Mouse (Mus musculus): ENCODE results near the gene Rxra.

Rxra gene

GRCm38 (mm10) chr2:27670746-27671145 is 5.5 kb upstream of the Rxra start:
- DNase-seq (ENCODE audit: low read depth in 2 of 2, low spot score in 2 of 2) = no peak

GRCm38 (mm10) chr2:27671633-27672091 is 4.6 kb upstream of the Rxra start:
- no peak for DNase-seq (ENCODE audit: low read depth in 2 of 2, low spot score in 2 of 2)

- peak; percentile 31 to 35 for DNase-seq (ENCODE audit: low read depth in 2 of 2, low spot score in 2 of 2)
Observed at GRCm38 (mm10) chr2:27676478-27677325, 462 bp downstream of the Rxra start.

- peak in 1 of 2 experiments; percentile 18 for DNase-seq (ENCODE audit: low read depth in 2 of 2, low spot score in 2 of 2)
Observed at GRCm38 (mm10) chr2:27677411-27678310, 1.4 kb downstream of the Rxra start.

GRCm38 (mm10) chr2:27678331-27678730 is 2.1 kb downstream of the Rxra start:
- no peak for DNase-seq (ENCODE audit: low read depth in 2 of 2, low spot score in 2 of 2)

GRCm38 (mm10) chr2:27678836-27679480 is 2.7 kb downstream of the Rxra start:
- no peak for DNase-seq (ENCODE audit: low read depth in 2 of 2, low spot score in 2 of 2)

GRCm38 (mm10) chr2:27679621-27680025 is 3.4 kb downstream of the Rxra start:
- DNase-seq (ENCODE audit: low read depth in 2 of 2, low spot score in 2 of 2) = no peak

- no peak for DNase-seq (ENCODE audit: low read depth in 2 of 2, low spot score in 2 of 2)
Observed at GRCm38 (mm10) chr2:27680058-27680457, 3.8 kb downstream of the Rxra start.

GRCm38 (mm10) chr2:27680595-27680994 is 4.4 kb downstream of the Rxra start:
- no peak for DNase-seq (ENCODE audit: low read depth in 2 of 2, low spot score in 2 of 2)

- DNase-seq (ENCODE audit: low read depth in 2 of 2, low spot score in 2 of 2) = no peak
Observed at GRCm38 (mm10) chr2:27681426-27681825, 5.2 kb downstream of the Rxra start.

- no peak for DNase-seq (ENCODE audit: low read depth in 2 of 2, low spot score in 2 of 2)
Observed at GRCm38 (mm10) chr2:27682096-27682495, 5.9 kb downstream of the Rxra start.

GRCm38 (mm10) chr2:27684017-27684657 is 7.9 kb downstream of the Rxra start:
- no peak for DNase-seq (ENCODE audit: low read depth in 2 of 2, low spot score in 2 of 2)

GRCm38 (mm10) chr2:27685917-27686316 is 9.7 kb downstream of the Rxra start:
- no peak for DNase-seq (ENCODE audit: low read depth in 2 of 2, low spot score in 2 of 2)

GRCm38 (mm10) chr2:27686335-27686734 is 10.1 kb downstream of the Rxra start:
- DNase-seq (ENCODE audit: low read depth in 2 of 2, low spot score in 2 of 2) = no peak

GRCm38 (mm10) chr2:27687041-27687440 is 10.8 kb downstream of the Rxra start:
- DNase-seq (ENCODE audit: low read depth in 2 of 2, low spot score in 2 of 2) = no peak

- DNase-seq (ENCODE audit: low read depth in 2 of 2, low spot score in 2 of 2) = no peak
Observed at GRCm38 (mm10) chr2:27687973-27688372, 11.7 kb downstream of the Rxra start.

- no peak for DNase-seq (ENCODE audit: low read depth in 2 of 2, low spot score in 2 of 2)
Observed at GRCm38 (mm10) chr2:27690714-27691113, 14.5 kb downstream of the Rxra start.

- no peak for DNase-seq (ENCODE audit: low read depth in 2 of 2, low spot score in 2 of 2)
Observed at GRCm38 (mm10) chr2:27691139-27691720, 15.0 kb downstream of the Rxra start.

GRCm38 (mm10) chr2:27692608-27693007 is 16.4 kb downstream of the Rxra start:
- DNase-seq (ENCODE audit: low read depth in 2 of 2, low spot score in 2 of 2) = no peak

GRCm38 (mm10) chr2:27693684-27694083 is 17.4 kb downstream of the Rxra start:
- peak; percentile 41 to 62 for DNase-seq (ENCODE audit: low read depth in 2 of 2, low spot score in 2 of 2)
